Mouse (Mus musculus) embryonic facial prominence, embryonic 11.5 days (tissue): ENCODE data around the gene Serpina1e. TPM values are rescaled to one million over a fixed set of nuclear protein-coding genes. Genes with fewer than 3 reads are reported as not detected.

ENCODE experiments used
- ATAC-seq: fragments of 200-750 bp; cut with Nextera tagmentation; replicated peaks from 2 replicates; pipeline ENCODE4 v1.8.0; 2017; ENCODE audit warnings: low read depth; ENCODE audit not compliant: insufficient number of reproducible peaks, low FRiP score, low TSS enrichment
- DNase-seq: peaks from one replicate; pipeline ENCODE4 v3.0.0-alpha.2; 2015; ENCODE audit warnings: low spot score
- H3K27ac ChIP-seq: fragments of 300-500 bp; sonication (generic); replicated peaks from 2 replicates; pipeline ENCODE4 v1.5.1; 2014; ENCODE audit warnings: mild to moderate bottlenecking, low read depth, low read length, control low read depth
- H3K27me3 ChIP-seq: fragments of 300-500 bp; sonication (generic); 2 replicates; pipeline ENCODE4 v1.6.1; 2014; ENCODE audit warnings: mild to moderate bottlenecking, low read length, moderate library complexity, mixed read lengths; ENCODE audit not compliant: control insufficient read depth, insufficient read depth
- H3K36me3 ChIP-seq: fragments of 300-500 bp; sonication (generic); replicated peaks from 2 replicates; pipeline ENCODE4 v1.6.1; 2014; ENCODE audit warnings: low read depth, mild to moderate bottlenecking, low read length, moderate library complexity, mixed read lengths; ENCODE audit not compliant: control insufficient read depth, insufficient read depth
- H3K4me1 ChIP-seq: fragments of 300-500 bp; sonication (generic); 2 replicates; pipeline ENCODE4 v1.6.1; 2014; ENCODE audit warnings: low read length, mixed read lengths; ENCODE audit not compliant: control insufficient read depth, insufficient read depth
- H3K4me2 ChIP-seq: fragments of 300-500 bp; sonication (generic); 2 replicates; pipeline ENCODE4 v1.6.1; 2014; ENCODE audit warnings: low read depth, mild to moderate bottlenecking, control low read depth, low read length, moderate library complexity
- H3K4me3 ChIP-seq: fragments of 300-500 bp; sonication (generic); 2 replicates; pipeline ENCODE4 v1.5.1; 2014; ENCODE audit warnings: low read depth, low read length, control low read depth
- H3K9ac ChIP-seq: fragments of 300-500 bp; sonication (generic); replicated peaks from 2 replicates; pipeline ENCODE4 v1.6.1; 2014; ENCODE audit warnings: mild to moderate bottlenecking, control low read depth, low read length
- H3K9me3 ChIP-seq: fragments of 300-500 bp; sonication (generic); replicated peaks from 2 replicates; pipeline ENCODE4 v1.6.1; 2016; ENCODE audit warnings: mild to moderate bottlenecking, low read length, inconsistent platforms, mixed read lengths; ENCODE audit not compliant: control insufficient read depth
- WGBS: fragments of 180-500 bp; shearing (Covaris S2); extraction: QIAGEN DNeasy Blood & Tissue Kit; methylation state at CpG from one replicate; pipeline ENCODE4 v1.1.7; 2014; 5-methylcytosine and 5-hydroxymethylcytosine counted together
- polyA plus RNA-seq: library from polyadenylated mRNA; unstranded; fragments of >200 nt; fragmentation: Nextera tagmentation; extraction: Ambion mirVana; gene quantifications from 2 replicates; pipeline ENCODE4 v1.2.1, GENCODE M21; 2014

Gene Serpina1e
- not detected in 2 replicates for polyA plus RNA-seq

DNA sequence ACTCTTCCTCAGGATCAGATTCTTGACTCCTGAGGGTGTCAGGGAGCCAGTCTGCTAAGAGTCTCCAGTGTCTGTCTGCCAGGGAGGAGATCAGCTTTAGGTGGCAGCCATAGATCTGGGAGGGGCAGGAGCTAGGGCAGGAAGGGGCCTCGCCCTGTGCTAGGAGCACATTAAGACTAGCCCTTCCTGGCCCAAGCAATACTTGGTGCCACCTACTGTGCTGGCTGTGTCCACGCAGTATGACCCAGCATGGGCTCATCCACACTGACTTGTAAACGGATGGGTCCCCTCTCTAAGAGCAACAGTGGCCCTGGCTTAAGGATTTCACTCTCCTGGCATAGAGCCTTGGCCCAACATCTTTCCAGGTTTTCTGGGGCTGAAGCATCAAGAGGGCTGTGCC is at the start of gene Serpina1e:
Gene Serpina1e (minus strand): TSS at position 178 of the 400 bp plus-strand sequence.
- no peak for DNase-seq
- H3K4me1 ChIP-seq, result no peaks in the 10 kb centered on the region
- 89% methylated on average over 3 of the region's 3 CpGs for WGBS
- no peak within 1 kb of the TSS for H3K4me3 ChIP-seq
- no peaks in the 10 kb centered on the region for H3K27me3 ChIP-seq
- no peak within 1 kb of the TSS for H3K9ac ChIP-seq
- H3K4me2 ChIP-seq, result no peak within 1 kb of the TSS
- ATAC-seq, result no peak
- no peaks in the 10 kb centered on the region for H3K36me3 ChIP-seq
- no peaks in the 10 kb centered on the region for H3K9me3 ChIP-seq
- H3K27ac ChIP-seq, result no peak within 1 kb of the TSS

DNA sequence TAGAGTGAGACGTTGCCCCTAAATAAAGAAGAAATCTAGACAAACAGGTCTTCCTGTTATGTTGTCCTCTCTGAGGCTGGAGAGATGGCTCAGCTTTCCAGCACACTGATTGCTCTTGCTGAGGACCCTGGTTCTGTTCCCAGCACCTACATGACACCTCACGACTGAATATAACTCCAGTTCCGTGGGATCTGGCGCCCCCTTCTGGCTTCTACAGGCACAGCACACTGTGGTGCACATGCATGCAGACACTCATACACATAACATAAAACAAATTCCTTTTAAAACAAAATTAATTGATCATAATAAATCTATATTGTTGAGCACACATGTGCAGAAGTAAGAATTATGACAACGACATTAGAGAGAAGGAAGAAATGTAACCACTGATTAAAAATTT is 45.9 kb upstream of the Serpina1e start:
- Histone ChIP-seq H3K4me2 (no peak overlapping the region), H3K4me1 (no peaks in the 10 kb centered on the region), H3K36me3 (no peaks in the 10 kb centered on the region), H3K4me3 (no peak overlapping the region), H3K9me3 (0 out of 2 replicates have a peak, but pooled peaks cover 3% of the 10 kb centered on the region), H3K27ac (no peak overlapping the region), H3K9ac (no peak overlapping the region), H3K27me3 (no peaks in the 10 kb centered on the region)
- 76% methylated on average over 5 of the region's 5 CpGs for WGBS
- ATAC-seq, result no peak
- DNase-seq, result no peak

DNA sequence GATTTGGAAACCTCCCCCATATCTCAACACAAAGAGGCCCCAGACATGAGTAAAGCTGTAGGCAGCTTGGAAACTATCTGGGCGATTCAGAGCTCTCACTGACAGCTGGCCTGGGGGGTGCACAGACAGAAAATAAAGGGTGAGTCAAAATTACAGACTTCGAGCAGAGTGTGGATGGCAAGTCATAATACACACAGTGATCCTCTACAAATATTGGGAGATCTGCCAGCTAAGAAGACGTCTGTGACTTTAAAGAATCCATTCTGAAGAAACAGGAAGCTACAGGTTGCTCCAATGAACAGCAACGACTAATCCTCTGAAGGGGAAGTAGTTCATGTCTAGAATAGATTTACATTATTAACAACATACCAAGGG is 44.5 kb upstream of the Serpina1e start:
- Histone ChIP-seq H3K4me3 (no peak overlapping the region), H3K27ac (no peak overlapping the region), H3K4me2 (no peak overlapping the region), H3K4me1 (no peaks in the 10 kb centered on the region), H3K36me3 (no peaks in the 10 kb centered on the region), H3K9ac (no peak overlapping the region), H3K27me3 (no peaks in the 10 kb centered on the region), H3K9me3 (0 out of 2 replicates have a peak, but pooled peaks cover 3% of the 10 kb centered on the region)
- no peak for ATAC-seq
- DNase-seq, result no peak
- 75% methylated on average over 4 of the region's 4 CpGs for WGBS

DNA sequence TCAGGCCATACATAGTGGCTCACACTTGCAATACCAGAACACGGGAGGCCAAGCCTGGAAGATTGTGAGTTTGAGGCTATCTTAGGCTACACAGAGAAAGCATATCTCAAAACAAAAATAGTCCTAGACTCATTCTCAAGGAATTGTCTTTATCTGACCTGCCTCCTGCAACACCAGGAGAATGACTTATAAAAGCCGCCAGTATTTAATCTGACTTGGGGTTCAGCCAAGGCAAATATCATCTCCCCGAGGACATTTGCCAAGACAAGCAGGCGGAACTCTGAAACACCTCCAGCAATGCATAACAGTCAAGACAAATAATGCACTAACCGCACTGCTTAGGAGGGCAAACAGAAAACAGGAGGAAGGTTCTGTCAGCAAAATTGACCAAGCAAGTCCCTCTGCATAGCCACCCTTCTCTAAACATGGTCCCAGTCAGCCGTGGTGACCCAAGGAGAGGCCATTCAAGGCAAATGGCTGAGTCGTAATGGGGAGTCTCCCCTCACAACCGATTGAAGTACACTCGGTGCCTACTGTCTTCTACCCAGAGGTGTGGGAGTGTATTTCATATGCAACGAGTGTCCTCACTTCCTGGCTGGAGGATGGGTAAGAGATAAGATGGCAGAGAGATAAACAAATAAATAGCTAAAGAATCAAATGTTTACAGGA is 43.9 kb upstream of the Serpina1e start:
- Histone ChIP-seq H3K27me3 (no peaks in the 10 kb centered on the region), H3K4me3 (no peak overlapping the region), H3K9me3 (0 out of 2 replicates have a peak, but pooled peaks cover 3% of the 10 kb centered on the region), H3K4me1 (no peaks in the 10 kb centered on the region), H3K27ac (no peak overlapping the region), H3K36me3 (no peaks in the 10 kb centered on the region), H3K9ac (no peak overlapping the region), H3K4me2 (no peak overlapping the region)
- ATAC-seq, result no peak
- WGBS, result 88% methylated on average over 10 of the region's 10 CpGs
- DNase-seq, result no peak

DNA sequence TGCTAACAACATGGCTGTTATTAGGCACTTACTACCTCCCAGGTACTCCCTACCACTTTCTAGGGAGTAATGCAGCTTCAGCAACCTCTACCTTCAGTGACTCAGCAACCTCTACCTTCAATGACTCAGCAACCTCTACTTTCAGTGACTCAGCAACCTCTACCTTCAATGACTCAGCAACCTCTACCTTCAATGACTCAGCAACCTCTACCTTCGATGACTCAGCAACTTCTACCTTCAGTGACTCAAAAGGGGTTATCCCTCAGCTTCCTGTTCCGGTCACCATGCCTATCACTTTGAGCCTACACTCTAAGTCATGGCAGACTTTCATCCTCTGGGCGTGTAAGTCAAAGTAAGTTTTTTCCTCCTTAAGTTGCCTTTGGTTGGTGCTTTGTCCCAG is 41.8 kb upstream of the Serpina1e start:
- DNase-seq, result no peak
- Histone ChIP-seq H3K9ac (no peak overlapping the region), H3K4me3 (no peak overlapping the region), H3K27ac (no peak overlapping the region), H3K4me1 (no peaks in the 10 kb centered on the region), H3K36me3 (no peaks in the 10 kb centered on the region), H3K4me2 (no peak overlapping the region), H3K9me3 (0 out of 2 replicates have a peak, but pooled peaks cover 3% of the 10 kb centered on the region), H3K27me3 (no peaks in the 10 kb centered on the region)
- ATAC-seq, result no peak
- 90% methylated on average over 3 of the region's 3 CpGs for WGBS

DNA sequence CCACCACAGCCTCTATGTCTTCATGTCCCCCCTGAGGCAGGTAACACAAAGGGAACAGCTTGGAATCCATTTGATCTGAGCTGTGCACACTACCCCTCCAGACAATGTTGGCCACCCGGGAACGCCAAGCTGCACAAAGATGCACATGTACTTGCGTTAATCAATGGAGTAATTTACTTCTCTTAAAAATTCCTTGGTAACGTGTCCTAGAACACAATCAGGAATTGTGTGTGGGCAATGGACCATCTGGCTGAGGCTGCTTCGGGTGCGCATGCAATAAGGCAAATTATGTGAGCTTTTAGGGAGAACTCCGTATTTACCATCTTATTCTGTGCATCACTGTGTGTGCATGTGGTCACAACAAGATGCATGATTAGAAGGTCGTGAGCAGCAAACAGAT is 40.8 kb upstream of the Serpina1e start:
- no peak overlapping the region for H3K4me2 ChIP-seq
- no peak for ATAC-seq
- H3K4me3 ChIP-seq, result no peak overlapping the region
- WGBS, result 87% methylated on average over 8 of the region's 8 CpGs
- H3K4me1 ChIP-seq, result no peaks in the 10 kb centered on the region
- no peak for DNase-seq
- no peak overlapping the region for H3K27ac ChIP-seq
- no peak overlapping the region for H3K9ac ChIP-seq
- 0 out of 2 replicates have a peak, but pooled peaks cover 3% of the 10 kb centered on the region for H3K9me3 ChIP-seq
- no peaks in the 10 kb centered on the region for H3K36me3 ChIP-seq
- no peaks in the 10 kb centered on the region for H3K27me3 ChIP-seq

DNA sequence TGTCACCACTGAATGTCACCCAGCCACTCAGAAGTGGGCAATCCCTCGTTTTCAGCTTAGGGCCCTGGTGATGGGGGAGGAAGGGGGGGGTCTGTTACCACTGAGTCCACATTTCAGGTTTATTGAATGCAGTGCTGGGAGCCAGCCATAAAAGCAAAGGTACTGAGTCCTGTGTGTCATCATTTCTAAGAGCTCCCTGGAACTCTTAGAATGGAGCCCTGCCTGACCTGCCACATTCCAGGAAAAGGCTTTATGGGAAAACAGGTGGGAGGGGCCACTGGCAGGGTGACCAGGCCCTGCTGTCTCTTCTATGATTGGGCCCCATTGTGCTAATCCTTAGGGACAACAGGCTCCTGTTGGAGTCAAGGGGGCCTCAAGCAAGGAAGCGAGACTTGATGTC is 37.7 kb upstream of the Serpina1e start:
- Histone ChIP-seq H3K9me3 (no peaks in the 10 kb centered on the region), H3K4me2 (no peak overlapping the region), H3K36me3 (no peaks in the 10 kb centered on the region), H3K27ac (no peak overlapping the region), H3K9ac (no peak overlapping the region), H3K4me1 (no peaks in the 10 kb centered on the region), H3K4me3 (no peak overlapping the region), H3K27me3 (no peaks in the 10 kb centered on the region)
- 78% methylated on average over 2 of the region's 2 CpGs for WGBS
- no peak for ATAC-seq
- DNase-seq, result no peak

DNA sequence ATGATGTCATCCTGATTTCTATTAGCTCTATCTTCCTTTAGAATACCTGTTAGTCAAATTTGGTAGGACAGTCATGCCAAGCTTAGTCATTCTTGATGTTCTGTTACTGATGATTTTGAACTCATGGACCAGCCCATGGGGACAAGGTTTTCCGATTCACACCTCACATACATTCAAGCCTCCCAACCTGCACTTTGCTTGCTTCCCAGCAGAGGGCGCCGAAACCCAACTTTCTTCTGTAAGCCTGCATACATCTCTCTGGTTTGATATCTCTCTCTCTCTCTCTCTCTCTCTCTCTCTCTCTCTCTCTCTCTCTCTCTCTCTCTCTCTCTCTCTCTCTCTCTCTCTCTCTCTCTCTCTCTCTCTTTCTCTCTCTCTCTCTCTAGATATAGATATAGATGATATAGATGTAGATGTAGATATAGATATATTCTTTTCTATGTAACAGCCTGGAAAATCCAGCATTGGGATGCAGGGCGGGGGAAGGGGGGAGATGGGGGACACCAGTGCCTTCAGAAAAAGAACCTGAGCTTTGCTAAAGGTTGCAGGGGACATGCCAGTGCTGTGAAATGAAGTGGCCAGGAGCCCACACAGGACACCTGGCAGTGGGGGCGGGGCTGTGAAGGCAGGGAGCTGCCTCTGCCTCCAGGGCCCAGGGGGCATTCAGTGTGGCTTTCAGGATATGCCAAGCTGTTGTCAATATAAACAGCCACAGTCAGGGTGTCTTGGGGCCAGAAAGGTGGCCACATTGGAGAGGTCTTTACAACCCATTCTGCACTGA is 36.7 kb upstream of the Serpina1e start:
- WGBS, result 42% methylated on average over 5 of the region's 5 CpGs
- no peaks in the 10 kb centered on the region for H3K4me1 ChIP-seq
- peak; percentile 42; the same call in 1 of the 2 replicates for ATAC-seq

More for the DNA sequence above, 36.7 kb upstream of the Serpina1e start:
- no peak overlapping the region for H3K4me2 ChIP-seq
- no peak overlapping the region for H3K4me3 ChIP-seq
- no peaks in the 10 kb centered on the region for H3K9me3 ChIP-seq
- H3K27ac ChIP-seq, result no peak overlapping the region
- H3K9ac ChIP-seq, result no peak overlapping the region
- no peaks in the 10 kb centered on the region for H3K27me3 ChIP-seq
- H3K36me3 ChIP-seq, result no peaks in the 10 kb centered on the region
- peak; percentile 75 for DNase-seq
